Mouse (Mus musculus) layer of hippocampus, adult 2 months (tissue): ENCODE data around the gene Borcs5. TPM values are rescaled to one million over a fixed set of nuclear protein-coding genes. Genes with fewer than 3 reads are reported as not detected.

Experiments
- DNase-seq, 2 experiments: peaks; one replicate each; pipeline ENCODE4 v3.0.0; 2022; ENCODE audit warnings: low spot score in 2 of 2
- H3K27ac ChIP-seq: fragments of 200-600 bp; 2 replicates; pipeline ENCODE4 v1.8.1; 2022
- H3K4me3 ChIP-seq: fragments of 200-600 bp; 2 replicates; pipeline ENCODE4 v1.8.1; 2022; ENCODE audit warnings: mild to moderate bottlenecking
- CTCF ChIP-seq: fragments of 200-600 bp; conservative IDR thresholded peaks from 2 replicates; pipeline ENCODE4 v1.8.1; 2022; ENCODE audit warnings: antibody characterized with exemption, mild to moderate bottlenecking, moderate library complexity
- total RNA-seq, 2 experiments: library from RNA; stranded (reverse); gene quantifications; 2 replicates each; pipeline ENCODE4 v1.2.3; 2021

Borcs5 gene
- total RNA-seq, 2 experiments from 2014 or later, result 36.3 to 40.7 TPM

GRCm38 (mm10) chr6:134719156-134719555, 79.8 kb downstream of the Borcs5 start:
- TF ChIP-seq CTCF, result no peak
- DNase-seq, result no peak

GRCm38 (mm10) chr6:134720150-134720549, 80.8 kb downstream of the Borcs5 start:
- no peak for TF ChIP-seq CTCF

More at GRCm38 (mm10) chr6:134719156-134719555, 79.8 kb downstream of the Borcs5 start:
- no peak overlapping the region for H3K27ac ChIP-seq
- H3K4me3 ChIP-seq, result no peak overlapping the region

GRCm38 (mm10) chr6:134721729-134722269, 82.5 kb downstream of the Borcs5 start:
- Histone ChIP-seq H3K27ac (no peak overlapping the region), H3K4me3 (no peak overlapping the region)
- no peak for DNase-seq
- no peak for TF ChIP-seq CTCF

More at GRCm38 (mm10) chr6:134720150-134720549, 80.8 kb downstream of the Borcs5 start:
- no peak for DNase-seq
- H3K27ac ChIP-seq, result no peak overlapping the region
- H3K4me3 ChIP-seq, result no peak overlapping the region

- Histone ChIP-seq H3K4me3 (no peak overlapping the region), H3K27ac (no peak overlapping the region)
- no peak for DNase-seq
- no peak for TF ChIP-seq CTCF
These were observed 83.6 kb downstream of the Borcs5 start for GRCm38 (mm10) chr6:134722906-134723305.

- DNase-seq, result no peak
- Histone ChIP-seq H3K27ac (no peak overlapping the region), H3K4me3 (no peak overlapping the region)
- no peak for TF ChIP-seq CTCF
These were observed 84.0 kb downstream of the Borcs5 start for GRCm38 (mm10) chr6:134723326-134723725.

GRCm38 (mm10) chr6:134723833-134724553, 84.7 kb downstream of the Borcs5 start:
- no peak for DNase-seq
- no peak overlapping the region for H3K4me3 ChIP-seq
- H3K27ac ChIP-seq, result no peak overlapping the region
- no peak for TF ChIP-seq CTCF

- H3K4me3 ChIP-seq, result no peak overlapping the region
- no peak for DNase-seq
- no peak for TF ChIP-seq CTCF
- no peak overlapping the region for H3K27ac ChIP-seq
These were observed 86.1 kb downstream of the Borcs5 start for GRCm38 (mm10) chr6:134725406-134725805.

GRCm38 (mm10) chr6:134730978-134731377, 91.7 kb downstream of the Borcs5 start:
- DNase-seq, result no peak
- no peak for TF ChIP-seq CTCF
- no peak overlapping the region for H3K4me3 ChIP-seq
- H3K27ac ChIP-seq, result no peak overlapping the region

- H3K4me3 ChIP-seq, result no peak overlapping the region
- DNase-seq, result no peak
- TF ChIP-seq CTCF, result no peak
- H3K27ac ChIP-seq, result no peak overlapping the region
These were observed 93.5 kb downstream of the Borcs5 start for GRCm38 (mm10) chr6:134732813-134733212.

GRCm38 (mm10) chr6:134733800-134734221, 94.5 kb downstream of the Borcs5 start:
- no peak for TF ChIP-seq CTCF
- H3K4me3 ChIP-seq, result no peak overlapping the region
- no peak overlapping the region for H3K27ac ChIP-seq
- no peak for DNase-seq

- DNase-seq, result no peak
- no peak for TF ChIP-seq CTCF
- no peak overlapping the region for H3K4me3 ChIP-seq
- H3K27ac ChIP-seq, result no peak overlapping the region
These were observed 97.5 kb downstream of the Borcs5 start for GRCm38 (mm10) chr6:134736853-134737252.

- no peak overlapping the region for H3K27ac ChIP-seq
- no peak overlapping the region for H3K4me3 ChIP-seq
- TF ChIP-seq CTCF, result no peak
- DNase-seq, result no peak
These were observed 104.3 kb downstream of the Borcs5 start for GRCm38 (mm10) chr6:134743568-134743967.

- DNase-seq, result no peak
- no peak for TF ChIP-seq CTCF
- Histone ChIP-seq H3K27ac (no peak overlapping the region), H3K4me3 (no peak overlapping the region)
These were observed 106.6 kb downstream of the Borcs5 start for GRCm38 (mm10) chr6:134745876-134746275.

- no peak for DNase-seq
- no peak overlapping the region for H3K4me3 ChIP-seq
- TF ChIP-seq CTCF, result no peak
- no peak overlapping the region for H3K27ac ChIP-seq
These were observed 108.8 kb downstream of the Borcs5 start for GRCm38 (mm10) chr6:134748126-134748525.
